Mouse (Mus musculus): ENCODE measurements around the gene Ivd.

- no peak for TF ChIP-seq CTCF (IDR thresholded peaks at IDR 0.05; ENCODE audit: borderline replicate concordance, insufficient read depth, low read length)
- TF ChIP-seq POLR2A (IDR thresholded peaks at IDR 0.05; ENCODE audit: low read depth, low read length): no peak
Observed at GRCm38 (mm10) chr2:118899306-118899705, 37.6 kb downstream of the Ivd start.
